Mouse (Mus musculus): ENCODE measurements around the gene Inhbb. TPM values are rescaled to one million over a fixed set of nuclear protein-coding genes. Genes with fewer than 3 reads are reported as not detected.

Inhbb gene
- polyA plus RNA-seq, 1 experiment from 2014 or later = 1.5 TPM

GRCm38 (mm10) chr1:119375376-119375775, 46.7 kb downstream of the Inhbb start:
- no peak for ATAC-seq (ENCODE audit: insufficient number of reproducible peaks, insufficient read depth, low FRiP score, low read depth)
- no peak overlapping the region for H3K27ac ChIP-seq (ENCODE audit: low read length)
- no peaks in the 10 kb centered on the region for H3K4me1 ChIP-seq (ENCODE audit: control insufficient read depth, insufficient read depth, low read length)
- H3K9ac ChIP-seq (replicated peaks; ENCODE audit: low read depth, low read length) = no peak overlapping the region
- H3K4me2 ChIP-seq (replicated peaks; ENCODE audit: low read depth, low read length) = no peak overlapping the region
- 70% methylated on average over 4 of the region's 5 CpGs for WGBS
- H3K27me3 ChIP-seq (ENCODE audit: control insufficient read depth, insufficient read depth, low read length) = no peaks in the 10 kb centered on the region
- H3K4me3 ChIP-seq (ENCODE audit: low read depth, low read length) = no peak overlapping the region
- no peaks in the 10 kb centered on the region for H3K9me3 ChIP-seq (ENCODE audit: control insufficient read depth, low read depth, low read length)
- no peaks in the 10 kb centered on the region for H3K36me3 ChIP-seq (ENCODE audit: control insufficient read depth, insufficient read depth, low read length)

GRCm38 (mm10) chr1:119367546-119367945, 54.5 kb downstream of the Inhbb start:
- no peak for ATAC-seq (ENCODE audit: insufficient number of reproducible peaks, insufficient read depth, low FRiP score, low read depth)
- WGBS = 66% methylated on average over 12 of the region's 12 CpGs
- Histone ChIP-seq H3K9ac (replicated peaks; ENCODE audit: low read depth, low read length) (no peak overlapping the region), H3K27me3 (ENCODE audit: control insufficient read depth, insufficient read depth, low read length) (no peaks in the 10 kb centered on the region), H3K4me1 (ENCODE audit: control insufficient read depth, insufficient read depth, low read length) (no peaks in the 10 kb centered on the region), H3K4me2 (replicated peaks; ENCODE audit: low read depth, low read length) (no peak overlapping the region), H3K36me3 (ENCODE audit: control insufficient read depth, insufficient read depth, low read length) (no peaks in the 10 kb centered on the region), H3K27ac (ENCODE audit: low read length) (no peak overlapping the region), H3K4me3 (ENCODE audit: low read depth, low read length) (no peak overlapping the region), H3K9me3 (ENCODE audit: control insufficient read depth, low read depth, low read length) (no peaks in the 10 kb centered on the region)

GRCm38 (mm10) chr1:119366315-119366714, 55.7 kb downstream of the Inhbb start:
- no peak overlapping the region for H3K9ac ChIP-seq (replicated peaks; ENCODE audit: low read depth, low read length)
- H3K4me2 ChIP-seq (replicated peaks; ENCODE audit: low read depth, low read length) = no peak overlapping the region
- peaks cover 3% of the 10 kb centered on the region; the same call in 1 of the 2 replicates for H3K9me3 ChIP-seq (ENCODE audit: control insufficient read depth, low read depth, low read length)
- H3K4me3 ChIP-seq (ENCODE audit: low read depth, low read length) = no peak overlapping the region
- no peak overlapping the region for H3K27ac ChIP-seq (ENCODE audit: low read length)
- ATAC-seq (ENCODE audit: insufficient number of reproducible peaks, insufficient read depth, low FRiP score, low read depth) = no peak
- no peaks in the 10 kb centered on the region for H3K27me3 ChIP-seq (ENCODE audit: control insufficient read depth, insufficient read depth, low read length)
- H3K4me1 ChIP-seq (ENCODE audit: control insufficient read depth, insufficient read depth, low read length) = no peaks in the 10 kb centered on the region
- no peaks in the 10 kb centered on the region for H3K36me3 ChIP-seq (ENCODE audit: control insufficient read depth, insufficient read depth, low read length)
- WGBS = 66% methylated on average over 6 of the region's 6 CpGs

Other genes starting within 250 kb of the Inhbb start
- gene Ralb, start 82.5 kb upstream of the Inhbb start, polyA plus RNA-seq (2014; fragmentation: Nextera tagmentation; extraction: Ambion mirVana) = 103 and 128 TPM in 2 replicates
- gene Tmem185b, start 103.9 kb upstream of the Inhbb start, polyA plus RNA-seq (2014; fragmentation: Nextera tagmentation; extraction: Ambion mirVana) = 22.8 and 23.9 TPM in 2 replicates
- 45.0 and 49.3 TPM in 2 replicates for gene Epb41l5, start 226.8 kb upstream of the Inhbb start, polyA plus RNA-seq (2014; fragmentation: Nextera tagmentation; extraction: Ambion mirVana)

All from stomach, embryonic 14.5 days (tissue).